Mouse (Mus musculus) yolk sac, embryonic 10.5 days (tissue): ENCODE data around the gene Ifitm1.
"Not testable (repeated sequence)": the region's sequence is repeated elsewhere in the genome, so short reads cannot be mapped to it uniquely, and the experiment has no call there.

Experiments
- DNase-seq: peaks from one replicate; pipeline ENCODE4 v3.0.0-alpha.2; 2017; ENCODE audit warnings: low spot score

Gene Ifitm1

DNA sequence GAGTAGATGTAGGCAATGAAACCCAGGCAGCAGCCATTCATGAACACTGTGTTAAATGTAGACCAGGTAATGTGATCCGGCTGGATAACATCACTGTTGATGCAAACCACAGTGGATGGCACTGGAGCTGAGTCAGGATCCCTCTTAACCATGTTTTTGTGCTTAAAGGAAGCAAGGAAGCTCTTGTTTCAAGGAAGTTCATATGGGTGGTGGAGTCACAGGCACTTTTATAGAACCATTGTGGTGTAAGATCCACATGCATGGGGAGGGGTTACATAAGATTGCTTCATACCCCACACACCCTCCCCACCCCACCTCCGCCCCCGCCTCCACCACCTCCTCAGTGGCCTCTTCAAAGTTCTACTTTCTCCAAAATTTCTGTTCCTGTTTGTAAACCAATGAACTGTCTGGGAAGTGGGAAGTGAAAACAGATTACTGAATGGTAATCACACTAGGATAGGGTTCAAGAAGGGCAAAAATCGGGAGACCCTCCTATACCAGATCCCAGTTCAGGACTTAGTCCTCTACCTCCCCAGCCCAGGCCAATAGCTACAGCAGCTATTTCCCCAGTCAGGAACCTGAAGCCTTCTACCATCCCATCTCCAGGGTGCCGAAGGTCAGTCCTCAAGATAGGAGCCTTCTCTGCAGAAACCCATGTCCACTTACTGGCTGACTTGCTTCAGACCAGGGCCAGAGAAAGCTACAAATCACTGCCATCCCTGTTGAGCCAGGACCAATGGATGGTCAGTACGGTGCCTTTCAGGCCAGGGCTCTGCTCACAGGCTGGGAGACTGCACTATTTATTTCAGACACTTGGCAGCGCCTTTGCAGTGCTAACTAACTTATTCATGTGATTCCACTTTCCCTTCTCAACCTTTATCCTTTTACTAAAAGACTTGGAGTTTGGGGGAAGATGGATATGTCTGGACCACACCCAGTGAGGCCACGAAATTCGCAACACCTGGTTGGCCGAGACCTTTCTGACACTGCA, 50.0 kb downstream of the Ifitm1 start:
- no peak for DNase-seq

DNA sequence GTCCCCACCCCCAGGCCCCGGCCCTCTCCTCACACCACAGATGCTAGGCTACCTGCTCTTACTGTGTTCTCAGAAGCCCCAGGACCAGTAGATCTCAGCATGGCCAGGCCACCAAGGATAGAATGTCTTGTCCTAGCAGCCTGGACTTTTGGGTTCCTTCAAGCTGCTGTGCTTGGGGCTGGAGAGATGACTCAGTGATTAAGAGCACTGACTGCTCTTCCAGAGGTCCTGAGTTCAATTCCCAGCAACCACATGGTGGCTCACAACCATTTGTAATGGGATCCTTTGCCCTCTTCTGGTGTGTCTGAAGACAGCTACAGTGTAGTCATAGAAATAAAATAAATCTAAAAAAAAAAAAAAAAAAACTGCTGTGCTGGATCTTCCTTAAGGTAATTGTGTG, 50.8 kb downstream of the Ifitm1 start, which contains the start of gene Ifitm6:
Gene Ifitm6 (minus strand): TSS at position 101 of the 400 bp plus-strand sequence.
- not testable (repeated sequence) for DNase-seq

- no peak for DNase-seq
These were observed 52.0 kb downstream of the Ifitm1 start for GRCm38 (mm10) chr7:141019028-141019427.
